Mouse (Mus musculus) E14TG2a.4 (cell line): ENCODE measurements at regions not wholly inside any gene's neighbourhood (a gene's known extent, or its start where the extent isn't known, plus 50 kb on each side); places are given as distances from the start of the nearest gene placed in this dataset.

Experiments used
- H3K27me3 ChIP-seq: 2 replicates; pipeline ENCODE4 v1.6.1; 2014; ENCODE audit warnings: low read length, control low read depth; ENCODE audit not compliant: insufficient read depth
- H3K36me3 ChIP-seq: 2 replicates; pipeline ENCODE4 v1.6.1; 2014; ENCODE audit warnings: low read length, control low read depth; ENCODE audit not compliant: insufficient read depth
- H3K4me1 ChIP-seq: replicated peaks from 2 replicates; pipeline ENCODE4 v1.6.1; 2014; ENCODE audit warnings: low read depth, low read length, control low read depth
- H3K4me3 ChIP-seq: replicated peaks from 2 replicates; pipeline ENCODE4 v1.5.1; 2014; ENCODE audit warnings: mild to moderate bottlenecking, low read length
- H3K9me3 ChIP-seq: 2 replicates; pipeline ENCODE4 v1.6.1; 2014; ENCODE audit warnings: low read length, control low read depth
- CTCF ChIP-seq: conservative IDR thresholded peaks from 2 replicates; pipeline ENCODE4 v1.5.1; 2014; ENCODE audit warnings: low read length
- NANOG ChIP-seq: IDR thresholded peaks from 2 replicates; pipeline ENCODE4 v1.6.1; 2014; ENCODE audit warnings: borderline replicate concordance, low read length, mixed read lengths
- POU5F1 ChIP-seq: IDR thresholded peaks from 2 replicates; pipeline ENCODE4 v1.6.1; 2014; ENCODE audit warnings: low read length, borderline replicate concordance

- Histone ChIP-seq H3K9me3 (no peaks in the 10 kb centered on the region), H3K36me3 (no peaks in the 10 kb centered on the region), H3K27me3 (no peaks in the 10 kb centered on the region), H3K4me3 (no peak overlapping the region), H3K4me1 (no peaks in the 10 kb centered on the region)
- TF ChIP-seq POU5F1 (no peak), NANOG (no peak), CTCF (no peak)
Observed at GRCm38 (mm10) chr6:13006596-13006995, 63.0 kb upstream of the Tmem106b start.

- Histone ChIP-seq H3K9me3 (no peaks in the 10 kb centered on the region), H3K4me1 (no peaks in the 10 kb centered on the region), H3K27me3 (no peaks in the 10 kb centered on the region), H3K4me3 (no peak overlapping the region), H3K36me3 (no peaks in the 10 kb centered on the region)
- TF ChIP-seq POU5F1 (no peak), NANOG (no peak), CTCF (no peak)
Observed at GRCm38 (mm10) chr6:12994701-12995100, 74.9 kb upstream of the Tmem106b start.

GRCm38 (mm10) chr6:12993772-12994171 is 75.8 kb upstream of the Tmem106b start:
- Histone ChIP-seq H3K4me1 (no peaks in the 10 kb centered on the region), H3K4me3 (no peak overlapping the region), H3K36me3 (no peaks in the 10 kb centered on the region), H3K27me3 (no peaks in the 10 kb centered on the region), H3K9me3 (no peaks in the 10 kb centered on the region)
- TF ChIP-seq POU5F1 (no peak), NANOG (no peak), CTCF (no peak)

GRCm38 (mm10) chr6:12977184-12977897 is 92.2 kb upstream of the Tmem106b start:
- Histone ChIP-seq H3K4me3 (no peak overlapping the region), H3K36me3 (no peaks in the 10 kb centered on the region), H3K27me3 (no peaks in the 10 kb centered on the region), H3K9me3 (no peaks in the 10 kb centered on the region), H3K4me1 (no peaks in the 10 kb centered on the region)
- TF ChIP-seq POU5F1 (no peak), NANOG (no peak), CTCF (no peak)

- TF ChIP-seq NANOG (no peak), POU5F1 (no peak), CTCF (no peak)
- no peaks in the 10 kb centered on the region for H3K36me3 ChIP-seq
- no peaks in the 10 kb centered on the region for H3K27me3 ChIP-seq
- H3K4me1 ChIP-seq = no peaks in the 10 kb centered on the region
- no peaks in the 10 kb centered on the region for H3K9me3 ChIP-seq
- no peak overlapping the region for H3K4me3 ChIP-seq
Observed at GRCm38 (mm10) chr6:12971604-12972003, 98.0 kb upstream of the Tmem106b start.

GRCm38 (mm10) chr6:12967291-12967690 is 102.3 kb upstream of the Tmem106b start:
- no peaks in the 10 kb centered on the region for H3K9me3 ChIP-seq
- H3K4me1 ChIP-seq = no peaks in the 10 kb centered on the region
- H3K4me3 ChIP-seq = no peak overlapping the region
- H3K36me3 ChIP-seq = no peaks in the 10 kb centered on the region
- no peaks in the 10 kb centered on the region for H3K27me3 ChIP-seq
- TF ChIP-seq NANOG (no peak), CTCF (no peak), POU5F1 (no peak)

- no peaks in the 10 kb centered on the region for H3K36me3 ChIP-seq
- no peaks in the 10 kb centered on the region for H3K27me3 ChIP-seq
- no peak overlapping the region for H3K4me3 ChIP-seq
- H3K9me3 ChIP-seq = no peaks in the 10 kb centered on the region
- TF ChIP-seq CTCF = no peak
- no peak for TF ChIP-seq NANOG
- TF ChIP-seq POU5F1 = no peak
- no peaks in the 10 kb centered on the region for H3K4me1 ChIP-seq
Observed at GRCm38 (mm10) chr6:12957797-12958196, 111.8 kb upstream of the Tmem106b start.

- no peak for TF ChIP-seq NANOG
- TF ChIP-seq POU5F1 = no peak
- no peak for TF ChIP-seq CTCF
- Histone ChIP-seq H3K27me3 (no peaks in the 10 kb centered on the region), H3K36me3 (no peaks in the 10 kb centered on the region), H3K4me1 (no peaks in the 10 kb centered on the region), H3K9me3 (no peaks in the 10 kb centered on the region), H3K4me3 (no peak overlapping the region)
Observed at GRCm38 (mm10) chr6:12911610-12912009, 157.9 kb upstream of the Tmem106b start.

- TF ChIP-seq CTCF (no peak), POU5F1 (no peak), NANOG (no peak)
- Histone ChIP-seq H3K9me3 (peaks cover 7% of the 10 kb centered on the region), H3K36me3 (no peaks in the 10 kb centered on the region)
Observed at GRCm38 (mm10) chr6:12892929-12893328, 143.7 kb upstream of the Thsd7a start.

More at GRCm38 (mm10) chr6:12892929-12893328, 143.7 kb upstream of the Thsd7a start:
- H3K4me3 ChIP-seq = no peak overlapping the region
- no peaks in the 10 kb centered on the region for H3K27me3 ChIP-seq
- no peaks in the 10 kb centered on the region; the same call in 1 of the 2 replicates for H3K4me1 ChIP-seq
